Mouse (Mus musculus): ENCODE data around the gene Pstk. TPM values are rescaled to one million over a fixed set of nuclear protein-coding genes. Genes with fewer than 3 reads are reported as not detected.
"Not testable (repeated sequence)": the region's sequence is repeated elsewhere in the genome, so short reads cannot be mapped to it uniquely, and the experiment has no call there.

Pstk gene
- total RNA-seq, 2 experiments from 2014 or later = 33.4 to 43.4 TPM

- no peak overlapping the region for H3K27ac ChIP-seq
- intact Hi-C loops (cut with DNase I) = loop anchor here (10.0 kb wide), 1 partner anchor 191 kb away; no protein-coding TSS in a partner anchor
- TF ChIP-seq CTCF (IDR thresholded peaks at IDR 0.05) = no peak
- H3K4me3 ChIP-seq = no peak overlapping the region
- DNase-seq = no peak
Measured at GRCm38 (mm10) chr7:131364131-131364530, 6.8 kb upstream of the Pstk start.

GRCm38 (mm10) chr7:131371470-131371860, 524 bp downstream of the Pstk start:
- no peak for TF ChIP-seq CTCF (IDR thresholded peaks at IDR 0.05)
- no peak for DNase-seq
- H3K27ac ChIP-seq = peak overlapping the region; percentile 97
- peak overlapping the region; percentile 88 for H3K4me3 ChIP-seq
- intact Hi-C loops (cut with DNase I) = no loop called here

GRCm38 (mm10) chr7:131371880-131372651, 1.1 kb downstream of the Pstk start:
- Histone ChIP-seq H3K4me3 (peak overlapping the region; percentile 88), H3K27ac (peak overlapping the region; percentile 97)
- intact Hi-C loops (cut with DNase I) = no loop called here
- TF ChIP-seq CTCF (IDR thresholded peaks at IDR 0.05) = no peak
- no peak for DNase-seq

GRCm38 (mm10) chr7:131391761-131392160, 20.8 kb downstream of the Pstk start:
- H3K4me3 ChIP-seq; H3K27ac ChIP-seq; DNase-seq; intact Hi-C loops (cut with DNase I): not testable (repeated sequence)

GRCm38 (mm10) chr7:131409321-131409987, 38.5 kb downstream of the Pstk start:
- intact Hi-C loops (cut with DNase I) = no loop called here
- DNase-seq = no peak
- TF ChIP-seq CTCF (IDR thresholded peaks at IDR 0.05) = no peak
- Histone ChIP-seq H3K27ac (peak overlapping the region; percentile 96), H3K4me3 (peak overlapping the region; percentile 74)

- intact Hi-C loops (cut with DNase I) = loop anchor here (2.0 to 10.0 kb wide), 2 partner anchors 47 to 145 kb away; partner anchors contain the start of gene 2310057M21Rik
- TF ChIP-seq CTCF (IDR thresholded peaks at IDR 0.05) = no peak
- Histone ChIP-seq H3K4me3 (peak overlapping the region; percentile 74), H3K27ac (peak overlapping the region; percentile 96)
- DNase-seq = no peak
Measured at GRCm38 (mm10) chr7:131409988-131410385, 39.0 kb downstream of the Pstk start.

GRCm38 (mm10) chr7:131410416-131411058, 39.6 kb downstream of the Pstk start, which contains the start of the genes Ikzf5 and Acadsb:
Gene Ikzf5 (minus strand): TSS chr7:131410521.
Gene Acadsb (plus strand): TSS chr7:131410601.
- TF ChIP-seq CTCF (IDR thresholded peaks at IDR 0.05) = no peak
- Histone ChIP-seq H3K4me3 (peak within 1 kb of the TSS; percentile 74), H3K27ac (peak within 1 kb of the TSS; percentile 96)
- intact Hi-C loops (cut with DNase I) = loop anchor here (2.0 to 10.0 kb wide), 2 partner anchors 48 to 144 kb away; partner anchors contain the start of gene 2310057M21Rik
- DNase-seq = peak; percentile 100

GRCm38 (mm10) chr7:131411221-131411940, 40.4 kb downstream of the Pstk start:
- H3K4me3 ChIP-seq = peak overlapping the region; percentile 74
- DNase-seq = peak; percentile 27
- peak overlapping the region; percentile 96 for H3K27ac ChIP-seq
- TF ChIP-seq CTCF (IDR thresholded peaks at IDR 0.05) = no peak
- intact Hi-C loops (cut with DNase I) = loop anchor here (2.0 to 10.0 kb wide), 2 partner anchors 49 to 143 kb away; partner anchors contain the start of gene 2310057M21Rik

GRCm38 (mm10) chr7:131411941-131412270, 41.0 kb downstream of the Pstk start:
- H3K4me3 ChIP-seq = peak overlapping the region; percentile 74
- no peak for DNase-seq
- H3K27ac ChIP-seq = no peak overlapping the region; the same call in 1 of the 2 replicates
- no peak for TF ChIP-seq CTCF (IDR thresholded peaks at IDR 0.05)
- intact Hi-C loops (cut with DNase I) = loop anchor here (2.0 to 10.0 kb wide), 2 partner anchors 49 to 143 kb away; partner anchors contain the start of gene 2310057M21Rik

GRCm38 (mm10) chr7:131416742-131417141, 45.8 kb downstream of the Pstk start:
- H3K4me3 ChIP-seq, H3K27ac ChIP-seq, DNase-seq: not testable (repeated sequence)
- intact Hi-C loops (cut with DNase I) = loop anchor here (10.0 kb wide), 1 partner anchor 138 kb away; no protein-coding TSS in a partner anchor

GRCm38 (mm10) chr7:131417605-131418004, 46.7 kb downstream of the Pstk start:
- TF ChIP-seq CTCF (IDR thresholded peaks at IDR 0.05) = no peak
- DNase-seq = no peak
- intact Hi-C loops (cut with DNase I) = loop anchor here (10.0 kb wide), 1 partner anchor 137 kb away; no protein-coding TSS in a partner anchor
- Histone ChIP-seq H3K4me3 (no peak overlapping the region), H3K27ac (no peak overlapping the region)

- no peak overlapping the region for H3K27ac ChIP-seq
- H3K4me3 ChIP-seq = no peak overlapping the region
- DNase-seq = no peak
- no peak for TF ChIP-seq CTCF (IDR thresholded peaks at IDR 0.05)
- intact Hi-C loops (cut with DNase I) = no loop called here
Measured at GRCm38 (mm10) chr7:131424912-131425311, 54.0 kb downstream of the Pstk start.
